Mouse (Mus musculus) large intestine, adult 2 months (tissue): ENCODE results near the gene Gcm1. TPM values are rescaled to one million over a fixed set of nuclear protein-coding genes. Genes with fewer than 3 reads are reported as not detected.
A peak's percentile ranks its signal among the peaks of the same experiment; 100 is the strongest.
"Not testable (repeated sequence)": the region's sequence is repeated elsewhere in the genome, so short reads cannot be mapped to it uniquely, and the experiment has no call there.

ENCODE experiments used
- DNase-seq: peaks from one replicate; pipeline ENCODE4 v3.0.0-alpha.2; 2012; ENCODE audit warnings: low read depth, low spot score
- WGBS: fragments of 180-500 bp; shearing (Covaris S2); methylation state at CpG from one replicate; pipeline ENCODE4 v1.1.7; 2018; 5-methylcytosine and 5-hydroxymethylcytosine counted together
- polyA plus RNA-seq: library from polyadenylated mRNA; depleted of rRNA; stranded (reverse); fragments of >200 nt; gene quantifications from 2 replicates; pipeline ENCODE4 v1.2.3, GENCODE M21; 2012

Gene Gcm1
- polyA plus RNA-seq, 1 experiment: not detected

DNA sequence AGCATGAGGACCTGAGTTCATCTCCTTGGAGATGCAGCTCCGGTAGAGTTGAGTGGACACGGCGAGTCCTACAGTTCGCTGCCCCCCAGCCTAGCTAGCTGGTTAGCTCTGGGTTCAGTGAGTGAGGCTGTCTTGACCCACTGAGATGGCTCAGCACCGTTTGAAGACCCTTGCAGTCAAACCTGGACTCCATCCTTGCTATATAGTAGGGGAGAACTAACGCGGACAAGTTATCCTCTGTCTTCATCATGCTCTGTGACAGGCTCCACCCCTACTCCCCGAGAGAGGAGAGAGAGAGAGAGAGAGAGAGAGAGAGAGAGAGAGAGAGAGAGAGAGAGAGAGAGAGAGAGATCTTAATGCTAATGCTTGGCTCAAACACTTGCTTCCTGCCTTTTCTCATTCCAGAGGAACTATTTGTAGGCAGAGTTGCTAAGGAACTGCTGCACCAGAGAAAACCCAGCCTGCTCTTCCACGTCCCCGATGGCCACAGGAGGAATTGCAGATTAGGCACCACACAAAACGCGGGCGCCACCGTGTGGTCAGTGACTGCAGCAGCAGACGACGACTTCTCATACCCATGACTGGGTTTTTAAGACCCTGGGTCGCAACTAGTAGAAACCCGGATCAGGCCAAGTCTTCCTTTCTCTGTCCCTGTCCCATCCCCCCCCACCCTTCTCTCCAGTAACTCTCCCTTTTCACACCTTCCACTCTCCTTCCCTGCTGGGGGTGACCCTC is 12.8 kb upstream of the Gcm1 start:
- WGBS: 33% methylated on average over 18 of the region's 18 CpGs
- DNase-seq: peak; percentile 52

DNA sequence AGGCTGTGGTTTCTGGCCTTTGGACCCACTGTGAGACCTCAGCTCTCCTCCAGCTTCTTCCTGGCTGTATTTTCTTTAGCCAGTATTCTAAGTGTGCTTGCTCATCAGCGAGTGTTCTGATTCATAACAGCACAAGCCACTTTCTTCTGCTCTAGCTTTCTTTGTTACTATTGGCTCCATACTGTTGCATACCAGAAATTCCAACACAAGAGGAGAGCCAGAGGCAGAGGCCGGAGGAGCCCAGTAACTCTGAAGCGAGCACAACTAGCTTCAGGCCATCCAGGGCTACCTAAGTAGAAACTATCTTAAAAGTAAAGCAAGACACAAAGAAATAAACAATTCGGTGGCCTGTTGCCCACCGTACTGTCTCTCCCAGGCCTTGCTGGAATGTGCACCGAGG is 6.6 kb upstream of the Gcm1 start:
- DNase-seq: no peak
- WGBS: 65% methylated on average over 6 of the region's 6 CpGs

DNA sequence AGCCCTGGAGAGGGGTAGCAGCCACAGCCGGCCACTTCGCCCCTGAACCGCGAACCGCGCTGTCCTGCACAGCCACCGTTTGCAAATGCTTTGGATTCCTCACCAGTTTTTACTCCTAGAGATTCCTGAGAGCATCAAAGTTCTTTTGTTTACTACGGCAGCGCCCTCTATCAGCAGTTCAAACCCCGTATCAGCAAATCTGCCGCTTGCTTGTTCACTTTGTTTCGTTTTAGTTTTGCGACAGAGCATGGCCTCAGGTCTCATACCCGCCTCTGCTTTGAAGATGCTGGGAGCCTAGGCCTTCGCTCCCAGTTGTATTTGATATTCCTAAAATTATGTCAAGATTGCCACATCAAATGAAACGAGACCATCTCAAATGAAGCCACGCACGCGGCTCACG is 5.0 kb upstream of the Gcm1 start:
- DNase-seq: no peak
- WGBS: 59% methylated on average over 20 of the region's 20 CpGs

DNA sequence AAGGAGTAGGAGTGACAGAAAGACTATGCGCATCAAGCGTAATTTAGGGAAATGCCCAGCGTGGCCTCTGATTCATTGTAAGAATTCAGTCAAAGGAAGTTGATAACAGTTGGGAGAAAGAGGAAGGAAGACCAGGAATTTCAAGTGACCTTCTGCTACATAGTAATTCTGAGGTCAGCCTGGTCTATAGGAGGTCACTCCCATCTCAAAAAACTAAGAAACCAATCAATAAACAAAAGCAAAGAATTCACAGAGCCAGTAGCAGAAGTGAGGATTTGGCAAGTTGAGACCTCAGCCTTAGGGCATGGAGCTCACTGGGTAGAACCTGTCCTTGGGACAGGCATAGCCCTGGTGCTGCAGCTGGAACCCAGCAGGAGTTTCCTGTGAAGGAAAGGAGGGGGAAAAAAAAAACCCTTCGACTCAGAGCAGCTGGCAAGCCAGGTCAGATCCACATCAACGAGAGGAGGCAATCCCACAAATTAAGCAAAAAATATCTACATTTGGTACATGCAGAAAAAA is 1.2 kb upstream of the Gcm1 start:
- no peak for DNase-seq
- WGBS: 51% methylated on average over 5 of the region's 5 CpGs

DNA sequence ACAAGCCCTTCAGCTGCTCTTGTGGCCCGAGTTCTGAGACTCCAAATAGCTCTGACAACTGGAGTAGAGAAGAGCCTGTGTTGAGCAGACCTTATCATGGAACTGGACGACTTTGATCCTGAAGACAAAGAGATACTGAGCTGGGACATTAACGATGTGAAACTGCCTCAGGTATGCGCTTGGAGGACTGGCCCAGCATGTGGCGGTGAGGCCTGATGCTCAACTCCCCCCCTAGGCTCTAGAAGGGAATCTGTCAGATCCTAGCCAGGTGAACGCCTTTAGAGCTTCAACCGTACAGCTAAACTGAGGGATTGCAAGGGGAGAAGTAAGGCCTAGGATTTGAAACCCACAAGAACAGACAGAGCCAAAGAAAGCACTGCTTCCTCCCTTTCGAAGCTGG is 2.1 kb downstream of the Gcm1 start:
- WGBS: 75% methylated on average over 8 of the region's 8 CpGs
- no peak for DNase-seq

DNA sequence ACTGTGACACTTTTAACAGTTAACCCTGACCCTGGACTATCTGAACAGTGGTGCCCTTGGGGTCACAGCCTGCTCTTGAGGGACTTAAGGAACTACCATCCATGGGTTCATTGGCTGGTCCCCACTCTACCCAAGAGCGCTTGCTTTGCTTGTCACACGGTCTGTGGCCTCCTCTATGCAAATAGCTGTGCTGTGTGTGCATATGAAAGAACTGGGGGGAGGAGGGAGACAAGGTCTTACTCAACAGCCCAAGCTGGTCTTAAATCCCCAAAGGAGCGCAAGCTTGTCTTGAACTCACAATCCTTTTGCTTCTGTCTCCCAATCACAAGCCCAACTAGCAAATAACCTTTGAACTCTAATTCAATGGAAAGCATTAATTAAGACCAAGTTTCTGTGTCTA is 2.6 kb downstream of the Gcm1 start:
- 86% methylated on average over 3 of the region's 3 CpGs for WGBS
- DNase-seq: no peak

DNA sequence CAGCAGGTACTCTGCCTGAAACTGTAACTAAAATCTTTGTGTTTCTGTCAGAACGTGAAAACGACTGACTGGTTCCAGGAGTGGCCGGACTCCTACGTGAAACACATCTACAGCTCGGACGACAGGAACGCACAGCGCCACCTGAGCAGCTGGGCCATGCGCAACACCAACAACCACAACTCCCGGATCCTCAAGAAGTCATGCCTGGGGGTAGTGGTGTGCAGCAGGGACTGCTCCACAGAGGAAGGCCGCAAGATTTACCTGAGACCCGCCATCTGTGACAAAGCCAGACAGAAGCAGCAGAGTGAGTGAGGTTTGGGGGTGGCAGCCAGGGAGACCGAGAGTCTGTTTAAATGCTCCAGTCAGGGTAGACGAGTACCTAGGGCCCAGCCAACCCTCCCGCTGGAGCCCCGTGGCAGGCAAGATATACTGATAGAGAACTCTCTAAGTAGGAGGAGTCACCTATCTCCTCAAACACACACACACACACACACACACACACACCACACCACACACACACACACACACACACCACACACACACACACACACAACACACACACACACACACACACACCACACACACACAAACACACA is 7.9 kb downstream of the Gcm1 start:
- 86% methylated on average over 16 of the region's 16 CpGs for WGBS
- no peak for DNase-seq

DNA sequence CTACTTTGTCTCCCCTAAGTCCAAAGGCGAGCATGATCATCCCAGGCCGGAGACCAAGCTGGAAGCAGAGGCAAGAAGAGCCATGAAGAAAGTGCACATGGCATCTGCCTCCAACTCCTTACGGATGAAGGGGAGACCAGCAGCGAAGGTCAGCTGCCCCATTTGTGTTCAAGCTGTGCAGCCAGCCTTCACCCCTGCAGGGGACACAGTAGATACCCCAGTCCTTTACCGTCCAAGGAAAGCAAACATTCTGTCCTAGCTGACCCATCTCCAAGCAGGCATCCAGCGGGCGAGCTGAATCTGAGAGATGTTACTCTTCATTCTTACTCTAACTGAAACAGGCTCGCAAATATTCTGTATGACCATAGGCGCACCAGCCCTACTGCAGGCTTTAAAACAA is 10.7 kb downstream of the Gcm1 start:
- 86% methylated on average over 9 of the region's 9 CpGs for WGBS

DNA sequence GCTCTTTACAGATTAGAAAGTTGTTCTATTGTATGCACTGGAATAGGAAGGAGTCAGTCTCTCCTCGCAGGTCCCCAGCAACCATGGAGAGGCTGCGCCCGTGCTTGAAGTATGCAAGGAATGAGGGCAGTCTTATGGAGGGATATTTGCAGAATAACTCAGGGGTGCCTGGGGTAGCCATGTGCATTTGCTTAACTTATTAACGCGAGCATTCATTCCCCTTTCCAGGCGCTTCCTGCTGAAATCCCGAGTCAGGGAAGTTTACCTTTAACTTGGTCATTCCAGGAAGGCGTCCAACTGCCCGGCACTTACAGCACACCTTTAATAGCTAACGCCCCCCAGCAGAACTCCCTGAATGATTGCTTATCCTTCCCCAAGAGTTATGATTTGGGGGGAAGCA is 12.4 kb downstream of the Gcm1 start:
- no peak for DNase-seq
- 24% methylated on average over 10 of the region's 10 CpGs for WGBS

More for the DNA sequence above, 10.7 kb downstream of the Gcm1 start:
- no peak for DNase-seq

DNA sequence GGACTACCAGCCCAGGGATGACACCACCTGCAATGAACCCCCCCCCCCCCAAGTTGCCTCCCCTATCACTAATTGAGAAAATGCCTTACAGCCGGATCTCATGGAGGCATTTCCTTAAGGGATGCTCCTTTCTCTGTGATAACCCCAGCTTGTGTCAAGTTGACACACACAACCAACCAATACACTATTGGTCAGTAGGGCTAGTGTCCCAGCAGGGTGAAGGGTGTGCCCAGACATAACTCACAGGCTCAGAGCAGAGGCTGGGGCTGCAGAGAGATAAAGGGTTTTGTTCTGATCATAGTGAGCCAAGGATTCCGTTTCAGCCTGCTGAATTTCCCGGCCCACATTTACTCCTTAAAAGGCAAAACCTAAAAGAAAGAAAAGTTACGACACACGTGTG is 18.8 kb downstream of the Gcm1 start:
- WGBS: 65% methylated on average over 5 of the region's 5 CpGs
- DNase-seq: no peak

DNA sequence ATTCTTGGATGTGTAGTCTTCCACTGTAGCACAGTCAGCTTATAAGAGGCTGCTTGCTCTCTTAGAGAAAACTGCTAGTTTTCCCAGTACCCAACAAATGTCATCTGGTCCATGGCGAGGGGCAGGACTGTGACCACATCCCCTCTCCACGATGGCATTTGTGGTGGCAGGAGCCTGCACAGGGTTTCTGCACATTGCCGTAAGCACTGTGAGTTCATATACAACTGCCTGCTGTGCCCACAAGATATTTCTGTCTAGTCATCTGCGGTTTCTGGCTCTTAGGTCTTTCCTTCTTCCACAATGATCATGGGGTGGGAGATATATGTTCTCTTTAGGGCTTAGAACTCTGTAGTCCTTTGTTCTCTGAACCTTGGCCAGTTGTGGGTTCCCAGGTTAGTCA is 19.9 kb downstream of the Gcm1 start:
- WGBS: 89% methylated on average over 4 of the region's 4 CpGs
- no peak for DNase-seq

DNA sequence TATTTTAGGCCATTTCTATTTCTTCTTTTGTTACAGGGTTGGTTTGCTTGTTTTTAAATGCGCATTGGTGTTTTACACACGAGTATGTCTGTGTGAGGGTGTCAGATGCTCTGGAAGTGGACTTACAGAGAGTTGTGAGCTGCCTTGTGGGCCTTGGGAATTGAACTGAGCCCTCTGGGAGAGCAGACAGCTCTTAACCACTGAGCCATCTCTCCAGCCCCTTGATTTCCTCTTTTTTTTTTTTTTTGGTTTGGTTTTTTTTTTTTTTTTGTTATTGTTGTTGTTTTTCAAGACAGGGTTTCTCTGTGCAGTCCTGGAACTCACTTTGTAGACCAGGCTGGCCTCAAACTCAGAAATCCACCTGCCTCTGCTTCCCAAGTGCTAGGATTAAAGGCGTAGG is 21.6 kb downstream of the Gcm1 start:
- WGBS: 89% methylated on average over 3 of the region's 3 CpGs
- not testable (repeated sequence) for DNase-seq

DNA sequence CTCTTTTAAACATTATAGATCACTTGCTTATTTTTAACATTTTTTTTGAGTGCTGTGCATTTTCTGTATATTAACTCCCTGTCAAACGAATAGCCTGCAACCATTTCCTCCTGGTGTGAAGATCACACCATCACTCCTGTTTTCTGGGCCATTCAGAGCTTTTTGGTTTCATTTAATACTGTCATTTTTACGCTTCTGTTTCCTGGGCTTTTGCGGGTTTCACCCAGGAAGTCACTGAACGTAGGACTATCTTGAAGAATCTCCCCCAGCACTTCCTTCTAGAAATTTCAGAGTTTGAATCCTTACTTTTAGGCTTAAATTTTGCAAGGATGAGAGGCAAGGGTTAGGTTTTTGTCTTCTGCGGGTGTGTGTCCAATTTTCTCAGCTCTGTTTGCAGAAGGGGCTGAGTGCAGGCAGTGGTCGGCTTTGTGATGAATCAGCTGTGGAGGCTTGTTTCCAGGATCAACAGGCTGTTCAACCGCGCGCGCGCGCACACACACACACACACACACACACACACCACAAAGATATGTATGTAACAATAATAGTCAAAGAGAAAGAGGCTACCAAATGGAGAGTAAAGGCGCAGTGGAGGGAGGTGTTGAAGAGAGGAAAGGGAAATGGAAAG is 22.1 kb downstream of the Gcm1 start:
- no peak for DNase-seq
- WGBS: 70% methylated on average over 13 of the region's 13 CpGs

DNA sequence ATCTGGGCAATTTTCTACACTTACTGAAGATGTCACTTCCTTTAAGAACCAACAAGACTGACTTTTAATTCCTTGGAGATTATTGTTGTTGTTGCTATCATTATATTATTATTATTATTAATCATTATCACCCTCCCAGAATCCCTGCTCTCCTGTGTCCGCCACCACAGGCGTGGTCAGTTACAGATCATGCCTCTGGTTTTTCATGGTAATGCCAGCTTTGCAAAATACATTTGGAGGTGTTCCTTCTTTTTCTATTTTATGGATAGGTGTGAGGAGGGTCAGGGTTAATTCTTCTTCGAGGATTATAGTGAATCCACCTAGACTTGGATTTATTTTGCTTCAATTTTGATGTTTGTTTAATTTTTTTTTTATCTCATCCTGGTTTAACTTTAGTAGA is 23.5 kb downstream of the Gcm1 start:
- DNase-seq: no peak
- 89% methylated on average over 3 of the region's 3 CpGs for WGBS

DNA sequence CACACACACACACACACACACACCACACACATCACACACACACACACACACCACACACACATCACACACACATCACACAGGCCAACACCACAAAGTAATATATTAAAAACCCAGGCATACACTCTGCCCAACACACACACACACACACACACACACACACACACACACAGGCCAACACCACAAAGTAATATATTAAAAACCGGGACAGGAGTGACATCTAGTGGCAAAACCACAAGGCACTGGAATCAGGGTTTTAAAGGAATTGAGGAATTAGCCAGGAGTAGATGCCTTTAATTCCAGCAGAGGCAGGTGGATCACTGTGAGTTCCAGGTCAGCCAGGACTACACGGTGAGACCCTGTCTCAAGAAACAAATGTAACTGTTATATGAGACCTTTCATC is 26.5 kb downstream of the Gcm1 start:
- WGBS: 13% methylated on average over 2 of the region's 2 CpGs
- DNase-seq: no peak

DNA sequence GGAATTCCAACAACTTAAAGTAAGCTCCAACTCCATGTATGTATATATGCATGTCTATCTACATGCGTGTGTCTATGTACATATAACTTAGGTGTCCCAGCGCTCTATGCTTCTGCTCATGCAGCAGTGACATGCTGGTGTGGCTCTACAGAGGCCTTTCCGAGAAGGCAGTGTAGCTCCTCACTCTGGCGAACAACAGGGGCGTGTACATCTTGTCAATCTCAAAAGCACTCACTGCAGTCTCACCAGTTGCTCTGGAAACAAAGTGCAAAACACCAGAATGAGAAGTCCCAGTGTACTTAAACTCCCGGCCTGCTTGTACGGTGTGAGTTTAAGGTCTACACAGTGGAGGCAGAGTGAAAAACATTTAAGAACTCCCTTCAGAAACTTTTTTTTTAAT is 30.1 kb downstream of the Gcm1 start:
- no peak for DNase-seq
- WGBS: 80% methylated on average over 7 of the region's 7 CpGs

DNA sequence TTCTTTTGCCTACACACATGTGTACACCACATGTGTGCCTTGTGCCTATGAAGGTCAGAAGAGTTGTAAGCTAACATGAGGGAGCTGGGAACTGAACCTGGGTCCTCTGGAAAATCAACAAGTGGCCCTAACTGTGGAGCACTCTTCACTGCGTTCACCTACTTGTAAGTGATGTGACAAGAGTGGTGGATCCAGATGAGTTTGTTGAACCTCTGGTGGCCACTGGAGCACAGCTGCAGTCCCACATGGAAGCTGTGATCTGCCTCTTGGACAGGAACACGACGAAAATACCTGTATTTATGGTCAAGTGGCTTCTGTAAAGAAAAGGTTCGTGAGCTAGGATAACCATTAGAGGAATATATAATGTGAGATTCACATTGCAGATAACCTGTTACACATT is 32.6 kb downstream of the Gcm1 start:
- 91% methylated on average over 4 of the region's 4 CpGs for WGBS
- no peak for DNase-seq

DNA sequence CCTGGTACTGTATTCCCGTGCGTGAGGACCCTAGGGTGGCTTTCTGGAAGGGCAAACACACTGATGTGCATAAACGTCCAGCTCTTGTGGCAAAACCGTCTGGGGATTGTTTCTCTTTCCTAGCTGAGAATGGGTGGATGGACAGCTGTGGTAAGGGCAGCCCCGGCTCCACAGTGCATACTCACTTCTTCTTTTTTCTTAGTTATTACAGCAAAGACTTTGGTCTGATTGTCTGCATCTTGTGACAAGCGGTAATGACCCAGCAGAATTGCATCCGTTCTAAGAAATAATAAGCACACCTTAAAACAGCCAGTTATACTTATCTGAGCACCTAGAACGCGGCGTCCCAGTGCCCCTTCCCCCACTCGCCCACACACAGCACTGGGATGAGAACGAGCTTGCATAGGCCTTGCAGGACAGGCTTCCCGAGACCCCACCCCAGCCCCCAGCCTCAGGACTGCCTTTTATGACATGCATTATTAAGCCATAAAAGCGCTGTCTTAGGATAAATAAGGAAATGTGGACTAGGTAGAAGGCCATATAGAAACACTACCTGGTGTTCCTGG is 34.1 kb downstream of the Gcm1 start:
- no peak for DNase-seq
- 55% methylated on average over 14 of the region's 14 CpGs for WGBS

DNA sequence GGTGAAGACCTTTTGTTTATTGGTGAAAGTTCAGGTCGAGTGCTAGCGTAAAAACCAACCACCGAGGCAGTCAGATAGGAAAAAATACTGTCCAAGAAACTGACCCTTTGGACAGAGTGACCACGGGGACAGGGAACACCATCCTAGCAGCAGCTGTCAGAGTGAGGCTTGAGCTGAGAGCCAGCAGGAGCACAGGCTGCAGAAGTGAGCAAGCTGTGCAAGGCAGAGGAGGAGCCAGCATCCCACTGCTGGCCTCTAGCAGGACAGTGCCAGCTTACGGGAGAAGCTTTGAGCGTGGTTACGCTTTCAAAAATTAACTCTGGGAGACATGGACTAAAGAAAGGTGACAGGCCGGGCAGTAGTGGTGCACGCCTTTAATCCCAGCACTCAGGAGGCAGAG is 36.0 kb downstream of the Gcm1 start:
- DNase-seq: no peak
- WGBS: 86% methylated on average over 9 of the region's 9 CpGs

DNA sequence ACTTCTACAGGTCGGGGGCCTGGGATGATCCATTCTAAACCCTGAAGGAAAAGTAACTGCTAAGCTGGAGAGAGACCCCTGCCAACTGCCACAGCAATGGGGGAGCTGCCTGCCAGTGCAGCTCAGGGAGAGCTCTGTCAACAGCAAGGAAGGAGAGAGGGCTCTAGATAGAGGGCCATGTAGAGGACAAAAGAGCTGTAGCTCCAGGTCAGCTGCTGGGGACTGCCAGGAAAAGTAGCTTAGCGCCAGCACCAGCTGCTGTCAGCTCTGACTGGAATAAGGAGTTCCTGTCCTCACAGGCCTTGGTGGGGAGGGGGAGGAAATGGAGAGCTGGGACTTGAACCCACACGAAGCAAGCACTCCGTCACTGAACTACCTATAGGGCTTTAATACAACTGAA is 36.8 kb downstream of the Gcm1 start:
- no peak for DNase-seq
- WGBS: 85% methylated on average over 4 of the region's 4 CpGs

DNA sequence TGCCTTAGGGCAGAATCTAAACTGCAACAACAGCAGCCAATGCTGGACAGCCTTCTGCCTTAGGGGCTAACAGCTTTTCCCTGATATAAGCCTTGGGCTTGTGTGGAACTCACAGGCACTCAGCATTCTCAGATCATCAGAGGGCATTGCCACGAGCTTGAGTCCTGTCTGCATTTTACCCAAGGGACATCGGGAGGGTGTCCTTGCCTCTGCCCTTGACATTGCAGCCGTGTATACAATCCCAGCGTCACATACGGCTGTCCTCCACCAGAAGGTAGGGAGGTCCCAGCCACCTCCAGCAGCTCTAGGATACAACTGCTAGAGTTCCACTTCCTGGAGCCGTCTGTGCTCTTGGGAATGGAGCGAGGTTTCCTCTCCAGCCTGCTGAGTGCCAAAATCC is 37.2 kb downstream of the Gcm1 start:
- WGBS: 82% methylated on average over 7 of the region's 7 CpGs

More for the DNA sequence above, 37.2 kb downstream of the Gcm1 start:
- DNase-seq: no peak
